Mouse (Mus musculus): Measurements from ENCODE around the gene Pold1.

DNA sequence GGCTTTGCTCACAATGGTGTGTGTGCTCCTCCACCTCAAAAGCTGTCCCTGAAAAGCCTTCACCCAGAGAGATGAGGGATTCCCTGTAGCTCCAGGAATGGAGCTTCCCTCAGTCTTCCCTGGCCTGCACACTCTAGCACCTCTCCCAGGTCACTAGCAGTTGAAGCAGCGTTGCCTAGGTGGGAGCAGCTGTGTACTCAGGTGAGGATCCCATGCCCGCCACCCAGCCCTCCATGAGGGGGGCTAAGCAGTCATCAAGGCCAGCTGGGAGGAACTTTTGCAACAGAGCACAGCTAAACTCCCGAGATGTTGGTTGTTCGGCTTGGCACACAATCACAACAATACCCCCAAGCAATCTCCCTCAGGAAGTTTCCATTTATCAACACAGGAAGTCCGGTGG is 34.1 kb upstream of the Pold1 start:
- TF ChIP-seq CTCF (IDR thresholded peaks at IDR 0.05; ENCODE audit: insufficient read depth, low read length) (no peak), POLR2A (IDR thresholded peaks at IDR 0.05; ENCODE audit: borderline replicate concordance, extremely low read depth, low read depth, low read length) (no peak)
